Mouse (Mus musculus) heart, adult 18-20 months (tissue): ENCODE measurements around the gene Tgfbr3. TPM values are rescaled to one million over a fixed set of nuclear protein-coding genes. Genes with fewer than 3 reads are reported as not detected.

Experiments
- DNase-seq, 2 experiments: peaks; one replicate each; pipeline ENCODE4 v3.0.0; 2021 to 2022; ENCODE audit warnings: mixed read lengths in 1 of 2
- total RNA-seq, 2 experiments: library from RNA; stranded (reverse); gene quantifications; 2 replicates each; pipeline ENCODE4 v1.2.3; 2021

Tgfbr3 gene
- total RNA-seq, 2 experiments from 2014 or later = 36.4 to 44.5 TPM

GRCm38 (mm10) chr5:107211830-107212370 is 77.5 kb downstream of the Tgfbr3 start:
- DNase-seq = no peak

GRCm38 (mm10) chr5:107210040-107210439 is 79.4 kb downstream of the Tgfbr3 start:
- no peak for DNase-seq

GRCm38 (mm10) chr5:107207911-107208310 is 81.5 kb downstream of the Tgfbr3 start:
- DNase-seq = no peak

- DNase-seq = no peak
Observed at GRCm38 (mm10) chr5:107204306-107204705, 85.1 kb downstream of the Tgfbr3 start.

GRCm38 (mm10) chr5:107202801-107203559 is 86.4 kb downstream of the Tgfbr3 start:
- DNase-seq = peak in 1 of 2 experiments; percentile 49

- no peak for DNase-seq
Observed at GRCm38 (mm10) chr5:107201509-107202182, 87.8 kb downstream of the Tgfbr3 start.

GRCm38 (mm10) chr5:107200853-107201341 is 88.5 kb downstream of the Tgfbr3 start:
- DNase-seq = peak; percentile 63 to 67

- DNase-seq = no peak
Observed at GRCm38 (mm10) chr5:107200221-107200635, 89.2 kb downstream of the Tgfbr3 start.

GRCm38 (mm10) chr5:107195751-107196395 is 93.6 kb downstream of the Tgfbr3 start:
- DNase-seq = peak in 1 of 2 experiments; percentile 34

GRCm38 (mm10) chr5:107193160-107193559 is 96.3 kb downstream of the Tgfbr3 start:
- no peak for DNase-seq

GRCm38 (mm10) chr5:107192372-107192771 is 97.1 kb downstream of the Tgfbr3 start:
- DNase-seq = no peak

GRCm38 (mm10) chr5:107188551-107188950 is 100.9 kb downstream of the Tgfbr3 start:
- no peak for DNase-seq

GRCm38 (mm10) chr5:107186206-107186605 is 103.2 kb downstream of the Tgfbr3 start:
- DNase-seq = no peak

- peak in 1 of 2 experiments; percentile 63 for DNase-seq
Observed at GRCm38 (mm10) chr5:107184158-107184883, 105.1 kb downstream of the Tgfbr3 start.

- DNase-seq = no peak
Observed at GRCm38 (mm10) chr5:107183537-107183936, 105.9 kb downstream of the Tgfbr3 start.

GRCm38 (mm10) chr5:107182721-107183120 is 106.7 kb downstream of the Tgfbr3 start:
- DNase-seq = peak in 1 of 2 experiments; percentile 55

- no peak for DNase-seq
Observed at GRCm38 (mm10) chr5:107181820-107182219, 107.6 kb downstream of the Tgfbr3 start.

- DNase-seq = no peak
Observed at GRCm38 (mm10) chr5:107179194-107179593, 110.2 kb downstream of the Tgfbr3 start.

GRCm38 (mm10) chr5:107177791-107178190 is 111.6 kb downstream of the Tgfbr3 start:
- no peak for DNase-seq

GRCm38 (mm10) chr5:107177248-107177647 is 112.2 kb downstream of the Tgfbr3 start:
- no peak for DNase-seq

GRCm38 (mm10) chr5:107176796-107177195 is 112.6 kb downstream of the Tgfbr3 start:
- DNase-seq = peak in 1 of 2 experiments; percentile 48

GRCm38 (mm10) chr5:107176196-107176595 is 113.2 kb downstream of the Tgfbr3 start:
- DNase-seq = no peak
